Mouse (Mus musculus): ENCODE data around the gene Sirt4.

- TF ChIP-seq CTCF (IDR thresholded peaks at IDR 0.05; ENCODE audit: low read depth, low read length) (no peak), POLR2AphosphoS5 (IDR thresholded peaks at IDR 0.05; ENCODE audit: insufficient replicate concordance, low read depth, low read length) (no peak), TAL1 (conservative IDR thresholded peaks at IDR 0.05; ENCODE audit: low read depth, low read length) (no peak), GATA2 (IDR thresholded peaks at IDR 0.05; ENCODE audit: borderline replicate concordance, low read depth, low read length) (no peak)
Observed at GRCm38 (mm10) chr5:115493441-115493840, 8.9 kb upstream of the Sirt4 start.

Measured in G1E (cell line).